Mouse (Mus musculus) spleen, adult 2 months (tissue): ENCODE results near the gene D430041D05Rik.

Source experiments
- CTCF ChIP-seq: fragments of 200-500 bp; IDR thresholded peaks from 2 replicates; pipeline ENCODE4 v1.5.1; 2011; ENCODE audit warnings: mild to moderate bottlenecking, inconsistent platforms; ENCODE audit not compliant: insufficient read depth, insufficient read length, insufficient replicate concordance; ENCODE audit errors: extremely low read depth
- POLR2A ChIP-seq: fragments of 200-500 bp; IDR thresholded peaks from 2 replicates; pipeline ENCODE4 v1.6.1; 2011; ENCODE audit warnings: low read depth, low read length, inconsistent platforms

GRCm38 (mm10) chr2:104413011-104413410 lies 2.2 kb upstream of the D430041D05Rik start:
- TF ChIP-seq POLR2A = no peak
- TF ChIP-seq CTCF = no peak
